Mouse (Mus musculus): ENCODE measurements around the gene Trir.

Gene Trir

GRCm38 (mm10) chr8:85037366-85037680 is 10.7 kb downstream of the Trir start:
- DNase-seq, result no peak

GRCm38 (mm10) chr8:85037681-85038531 is 11.3 kb downstream of the Trir start:
- peak; percentile 58 for DNase-seq

DNA sequence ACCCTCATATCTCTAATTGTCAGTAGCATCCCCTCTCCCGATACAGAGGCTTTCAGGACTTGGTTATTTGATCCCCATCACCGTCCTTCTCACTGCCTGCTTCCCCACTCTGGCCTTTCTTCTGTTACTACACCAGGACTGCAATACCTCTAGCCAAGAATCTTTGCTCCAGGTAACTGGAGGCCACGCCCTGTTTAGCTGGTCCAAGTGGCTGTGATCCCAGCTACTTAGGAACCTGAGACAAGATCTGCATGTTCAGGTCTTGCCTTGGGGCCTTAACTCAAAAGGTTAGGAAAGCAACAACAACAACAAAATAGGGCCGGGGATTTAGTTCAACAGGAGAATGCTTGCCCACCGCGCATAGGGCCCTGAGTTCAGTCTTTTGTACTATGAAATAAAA is 17.0 kb downstream of the Trir start:
- no peak for DNase-seq

DNA sequence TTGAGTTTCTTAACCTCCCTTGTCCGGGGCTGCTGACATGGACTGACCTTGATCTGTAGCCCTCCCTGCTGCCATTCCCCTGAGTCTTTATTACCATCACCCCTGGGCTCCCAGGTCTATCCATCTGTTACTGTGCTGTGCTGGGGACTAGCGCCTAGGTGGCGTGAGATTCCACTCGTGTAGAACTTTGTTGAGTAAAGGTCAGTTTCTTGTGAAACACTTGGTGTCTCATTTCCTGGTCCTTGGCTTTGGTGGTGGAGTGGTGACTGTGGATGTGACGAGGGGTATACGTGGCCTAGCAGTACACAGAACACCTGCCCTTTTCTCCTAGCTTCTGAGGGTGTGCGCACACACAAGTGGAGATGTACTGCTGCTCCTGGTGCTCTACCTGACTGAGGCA is 30.7 kb downstream of the Trir start:
- DNase-seq, result no peak

DNA sequence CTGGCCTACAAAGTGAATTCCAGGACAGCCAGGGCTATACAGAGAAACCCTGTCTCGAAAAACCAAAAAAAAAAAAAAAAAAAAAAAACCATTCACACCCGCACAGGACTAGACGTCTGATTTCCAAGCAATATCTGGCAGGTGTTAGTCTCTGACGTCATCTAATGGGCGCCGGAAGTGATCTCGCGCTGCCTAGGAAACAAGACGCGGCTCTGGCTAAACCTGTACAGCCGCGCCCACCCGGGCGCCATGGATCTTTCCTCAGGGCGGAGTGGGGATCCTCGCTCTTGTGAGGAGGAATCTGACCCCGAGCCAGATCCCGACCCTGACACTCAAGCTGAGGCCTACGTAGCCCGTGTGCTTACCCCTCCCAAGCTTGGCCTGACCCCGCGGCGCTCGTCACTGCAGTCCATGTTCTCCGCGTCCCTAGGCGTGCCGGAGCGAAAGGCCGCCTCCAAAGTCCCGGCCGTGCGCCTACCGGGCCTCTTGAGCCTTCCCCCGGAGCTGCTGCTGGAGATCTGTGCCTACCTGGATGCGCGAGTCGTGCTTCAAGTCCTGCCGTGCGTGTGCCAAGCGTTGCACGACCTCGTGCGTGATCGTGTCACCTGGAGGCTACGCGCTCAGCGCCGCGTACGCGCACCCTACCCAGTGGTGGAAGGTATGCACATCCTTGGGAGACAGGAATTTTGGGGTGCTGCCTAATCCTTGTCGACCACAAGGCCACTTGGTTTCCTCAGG is 33.4 kb downstream of the Trir start, which contains the start of gene Fbxw9:
Gene Fbxw9, plus strand, starts transcription at position 177 of the 738 bp plus-strand sequence.
- DNase-seq, result peak; percentile 91

- no peak for DNase-seq
Measured at GRCm38 (mm10) chr8:85062603-85063002, 36.0 kb downstream of the Trir start.

DNA sequence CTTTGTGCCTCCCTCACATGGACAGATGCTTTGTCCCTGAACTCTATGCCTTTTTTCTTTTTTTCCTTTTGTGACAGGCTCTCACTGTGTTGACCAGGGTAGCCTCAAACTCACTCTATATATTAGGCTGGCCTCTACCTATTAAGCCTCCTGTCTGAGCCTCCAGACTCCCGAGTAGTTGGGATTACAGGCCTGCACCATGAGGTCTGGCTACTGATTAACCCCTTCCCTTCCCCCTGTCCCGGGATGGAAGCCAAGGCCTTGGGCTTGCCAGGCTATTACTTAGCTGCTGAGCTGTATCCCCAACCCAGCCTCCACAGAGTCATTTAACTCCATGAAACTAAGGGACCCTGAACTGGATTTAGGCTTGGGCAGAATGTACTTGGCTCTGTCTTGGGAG is 38.6 kb downstream of the Trir start:
- DNase-seq, result no peak

- DNase-seq, result no peak
Measured at GRCm38 (mm10) chr8:85067155-85067554, 40.5 kb downstream of the Trir start.

DNA sequence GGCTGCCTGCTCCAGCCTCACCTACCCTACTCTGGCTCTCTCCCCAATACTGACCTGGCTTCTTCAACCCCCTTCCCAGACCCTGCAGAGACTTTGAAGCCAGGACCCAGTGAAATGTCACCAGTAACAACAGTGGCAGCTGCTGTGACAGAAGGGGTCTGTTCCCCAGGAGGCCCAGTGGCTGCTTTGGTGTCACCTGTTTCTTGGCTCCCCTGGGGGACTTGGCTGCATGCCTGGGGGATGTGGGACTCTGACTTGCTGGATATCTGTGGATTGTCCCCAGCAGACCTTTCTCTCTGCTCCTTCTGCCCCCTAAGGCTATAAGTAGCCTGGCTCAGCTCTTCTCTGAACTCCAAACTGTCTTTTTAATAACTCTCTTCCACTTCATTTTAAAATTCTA is 41.4 kb downstream of the Trir start, which contains the start of gene Gm5741:
Gene Gm5741, minus strand, starts transcription at position 1 of the 400 bp plus-strand sequence.
- no peak for DNase-seq

DNA sequence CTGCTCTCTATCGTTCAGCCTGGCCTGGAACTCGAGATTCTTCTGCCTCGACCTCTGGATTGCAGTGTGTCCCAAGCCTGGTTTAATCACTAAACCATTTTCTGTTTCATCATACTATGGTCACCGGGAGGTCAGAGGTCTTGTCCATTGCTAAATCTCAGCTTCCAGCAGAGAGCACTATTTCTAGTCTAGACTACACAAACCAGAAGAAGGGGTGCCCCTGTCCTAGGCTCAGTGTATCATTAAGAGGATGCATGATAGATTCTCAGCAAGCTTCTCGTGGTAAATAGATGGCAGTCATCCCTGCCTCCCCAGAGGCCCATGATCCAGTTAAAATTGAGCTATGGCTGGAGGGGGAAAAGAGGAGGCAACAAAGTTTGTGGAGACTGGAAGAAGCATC is 44.4 kb downstream of the Trir start:
- no peak for DNase-seq

DNA sequence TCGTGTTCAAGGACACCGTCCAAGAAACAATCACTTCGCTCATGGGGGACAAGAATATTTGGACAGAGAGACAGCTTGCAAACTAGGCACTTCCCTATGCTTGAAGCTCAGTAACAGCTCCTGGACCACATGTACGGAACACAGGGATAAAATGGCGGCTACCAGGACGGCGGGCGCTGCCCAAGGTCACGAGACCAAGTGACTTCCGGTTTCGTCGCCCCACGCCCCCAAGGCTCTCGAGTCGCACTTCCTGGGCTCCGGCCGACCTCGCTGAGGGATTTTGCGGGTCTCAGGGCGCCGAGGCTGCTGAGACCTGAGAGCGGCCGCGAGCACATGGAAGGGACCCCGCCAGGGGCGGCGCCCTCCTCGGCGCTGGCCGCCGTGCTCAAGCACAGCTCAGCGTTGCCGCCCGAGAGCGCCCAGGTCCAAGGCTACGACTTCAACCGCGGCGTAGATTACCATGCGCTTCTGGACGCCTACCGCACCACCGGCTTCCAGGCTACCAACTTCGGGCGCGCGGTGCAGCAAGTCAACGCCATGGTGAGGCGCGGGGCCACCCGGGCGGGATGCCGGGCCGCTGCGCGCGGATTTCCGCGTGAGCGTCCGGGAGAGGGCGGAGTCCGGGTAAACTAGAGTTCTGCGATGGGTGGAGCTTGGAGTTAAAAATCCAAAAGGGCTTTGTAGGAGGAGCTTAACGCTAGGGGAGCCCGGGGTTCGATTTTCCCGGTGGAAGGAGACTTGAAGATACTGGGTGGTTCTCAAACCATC is 45.1 kb downstream of the Trir start, which contains the start of gene Dhps:
Gene Dhps, plus strand, starts transcription at position 244 of the 768 bp plus-strand sequence.
- peak; percentile 92 for DNase-seq

- no peak for DNase-seq
Measured at GRCm38 (mm10) chr8:85072364-85072929, 45.8 kb downstream of the Trir start.

- DNase-seq, result no peak
Measured at GRCm38 (mm10) chr8:85073041-85073612, 46.5 kb downstream of the Trir start.

- DNase-seq, result no peak
Measured at GRCm38 (mm10) chr8:85074167-85074566, 47.5 kb downstream of the Trir start.

DNA sequence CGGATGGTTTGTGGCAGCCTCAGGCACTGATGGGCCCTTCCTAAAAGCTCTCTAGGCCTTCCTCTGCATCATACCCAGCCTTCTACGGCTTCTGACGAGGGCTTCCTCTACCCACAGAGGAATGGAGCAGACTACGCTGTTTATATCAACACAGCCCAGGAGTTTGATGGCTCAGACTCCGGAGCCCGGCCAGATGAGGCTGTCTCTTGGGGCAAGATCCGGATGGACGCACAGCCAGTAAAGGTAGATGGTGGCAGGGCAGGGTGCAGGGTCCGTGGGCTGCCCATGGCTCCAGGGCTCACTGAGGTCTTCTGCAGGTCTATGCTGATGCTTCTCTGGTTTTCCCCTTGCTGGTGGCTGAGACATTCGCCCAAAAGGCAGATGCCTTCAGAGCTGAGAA is 48.0 kb downstream of the Trir start:
- no peak for DNase-seq

- peak; percentile 66 for DNase-seq
Measured at GRCm38 (mm10) chr8:85076001-85076400, 49.4 kb downstream of the Trir start.

DNA sequence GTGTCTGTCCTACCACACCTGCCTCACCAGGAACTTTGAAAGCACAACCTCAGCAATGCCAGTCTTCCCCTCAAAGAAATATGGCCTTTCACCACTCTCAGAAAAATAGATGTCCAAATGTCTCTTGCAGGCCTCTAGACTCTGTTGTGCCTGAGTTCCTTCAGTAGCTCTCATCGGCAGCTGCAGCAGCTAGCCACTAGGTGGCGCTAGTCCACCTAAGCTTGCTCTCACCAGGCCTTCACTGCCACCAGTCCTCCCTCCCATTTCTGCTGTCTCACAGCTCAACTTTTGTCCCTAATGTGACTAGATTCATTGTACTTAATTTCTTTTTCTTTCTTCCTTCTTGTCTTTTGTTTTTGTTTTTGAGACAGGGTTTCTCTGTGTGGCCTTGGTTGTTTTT is 50.4 kb downstream of the Trir start:
- peak; percentile 84 for DNase-seq
